Mouse (Mus musculus) C2C12 (cell line): Measurements from ENCODE around the gene Psme4. TPM values are rescaled to one million over a fixed set of nuclear protein-coding genes. Genes with fewer than 3 reads are reported as not detected.

Experiments
- H3K27me3 ChIP-seq: one replicate; pipeline ENCODE4 v1.6.1; 2011; ENCODE audit not compliant: control insufficient read depth, insufficient read depth, insufficient read length
- H3K36me3 ChIP-seq: one replicate; pipeline ENCODE4 v1.6.1; 2011; ENCODE audit not compliant: control insufficient read depth, insufficient read depth
- H3K4me3 ChIP-seq: one replicate; pipeline ENCODE4 v1.5.1; 2011; ENCODE audit warnings: mild to moderate bottlenecking, control low read depth; ENCODE audit not compliant: poor library complexity, insufficient read depth, severe bottlenecking
- H3K79me2 ChIP-seq: one replicate; pipeline ENCODE4 v1.6.1; 2011; ENCODE audit not compliant: control insufficient read depth, insufficient read depth
- H3K79me3 ChIP-seq: one replicate; pipeline ENCODE4 v1.6.1; 2011; ENCODE audit warnings: low read depth, control low read depth
- H3ac ChIP-seq: one replicate; pipeline ENCODE3; 2011; ENCODE audit warnings: low read depth; ENCODE audit not compliant: control insufficient read depth, insufficient read length
- CEBPB ChIP-seq: IDR thresholded peaks from one replicate; pipeline ENCODE4 v1.6.1; 2011; ENCODE audit warnings: low read depth, mild to moderate bottlenecking, control low read depth, moderate library complexity
- CTCF ChIP-seq: IDR thresholded peaks from one replicate; pipeline ENCODE4 v1.5.1; 2011; ENCODE audit not compliant: control insufficient read depth, insufficient read depth, insufficient read length
- FOSL1 ChIP-seq: IDR thresholded peaks from one replicate; pipeline ENCODE4 v1.8.0; 2011; ENCODE audit warnings: mild to moderate bottlenecking, low read length; ENCODE audit not compliant: poor library complexity, insufficient read depth, severe bottlenecking
- MAX ChIP-seq: IDR thresholded peaks from one replicate; pipeline ENCODE4 v1.6.1; 2011; ENCODE audit warnings: mild to moderate bottlenecking, control low read depth
- MYOD1 ChIP-seq: IDR thresholded peaks from one replicate; pipeline ENCODE4 v1.6.1; 2011; ENCODE audit warnings: low read depth; ENCODE audit not compliant: control insufficient read depth, insufficient read length
- MYOG ChIP-seq: IDR thresholded peaks from one replicate; pipeline ENCODE4 v1.6.1; 2011; ENCODE audit not compliant: control insufficient read depth, insufficient read length; ENCODE audit errors: extremely low read depth
- USF1 ChIP-seq: IDR thresholded peaks from one replicate; pipeline ENCODE4 v1.6.1; 2011; ENCODE audit warnings: low read depth, mild to moderate bottlenecking, control low read depth, moderate library complexity
- polyA plus RNA-seq: library from polyadenylated mRNA; unstranded; fragments of >200 nt; fragmentation: generic; extraction: Trizol; gene quantifications from one replicate; pipeline ENCODE4 v1.2.1, GENCODE M21; 2012; ENCODE audit warnings: missing spikeins

Psme4 gene
- polyA plus RNA-seq, 1 experiment = 13.3 TPM

DNA sequence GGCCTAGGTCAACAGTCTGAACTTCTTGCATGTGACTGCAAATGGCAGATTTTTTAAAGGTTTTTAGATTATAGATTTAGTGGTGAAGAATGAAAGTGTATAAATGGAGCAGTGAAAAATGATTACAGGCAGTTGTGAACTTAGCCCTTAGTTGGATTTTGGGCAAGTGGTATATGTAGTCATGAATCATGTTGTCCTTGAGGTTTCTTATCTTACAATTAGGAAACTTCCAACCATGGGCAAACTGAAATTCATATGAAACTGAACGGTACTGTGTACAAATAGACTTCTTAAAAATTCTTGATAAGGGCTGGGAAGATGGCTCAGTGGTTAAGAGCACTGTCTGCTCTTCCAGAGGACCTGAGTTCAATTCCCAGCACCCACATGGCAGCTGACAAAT lies 22.2 kb downstream of the Psme4 start:
- Histone ChIP-seq H3K36me3 (peaks cover 34% of the 10 kb centered on the region), H3K4me3 (no peak overlapping the region), H3K79me3 (peaks cover 59% of the 10 kb centered on the region), H3K79me2 (peaks cover 81% of the 10 kb centered on the region), H3K27me3 (no peaks in the 10 kb centered on the region), H3ac (no peak overlapping the region)
- TF ChIP-seq MYOD1 (no peak), FOSL1 (no peak), USF1 (no peak), CEBPB (no peak), MAX (no peak), CTCF (no peak), MYOG (no peak)

DNA sequence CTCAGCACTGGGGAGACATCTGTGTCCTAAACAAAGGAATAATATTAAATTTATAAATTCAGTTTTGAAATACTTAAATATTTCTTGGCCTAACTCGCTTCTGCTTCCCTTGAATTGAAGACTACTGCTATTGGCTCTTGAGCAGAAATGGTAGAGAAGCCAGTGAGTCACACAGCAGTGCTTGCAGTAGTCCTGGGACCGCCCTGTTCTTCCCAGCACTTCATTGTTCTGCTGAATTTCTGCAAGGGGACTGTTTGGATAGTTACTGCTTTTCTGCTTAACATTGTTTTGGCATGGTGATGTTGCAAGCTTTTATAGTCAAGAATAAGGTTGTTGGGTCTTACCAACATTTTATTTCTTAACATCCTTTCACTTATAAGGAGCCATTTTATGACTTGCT lies 25.7 kb downstream of the Psme4 start:
- H3K4me3 ChIP-seq = no peak overlapping the region
- H3K36me3 ChIP-seq = peaks cover 30% of the 10 kb centered on the region
- peaks cover 68% of the 10 kb centered on the region for H3K79me2 ChIP-seq
- no peaks in the 10 kb centered on the region for H3K27me3 ChIP-seq
- no peak for TF ChIP-seq FOSL1
- H3K79me3 ChIP-seq = peaks cover 32% of the 10 kb centered on the region
- no peak overlapping the region for H3ac ChIP-seq

DNA sequence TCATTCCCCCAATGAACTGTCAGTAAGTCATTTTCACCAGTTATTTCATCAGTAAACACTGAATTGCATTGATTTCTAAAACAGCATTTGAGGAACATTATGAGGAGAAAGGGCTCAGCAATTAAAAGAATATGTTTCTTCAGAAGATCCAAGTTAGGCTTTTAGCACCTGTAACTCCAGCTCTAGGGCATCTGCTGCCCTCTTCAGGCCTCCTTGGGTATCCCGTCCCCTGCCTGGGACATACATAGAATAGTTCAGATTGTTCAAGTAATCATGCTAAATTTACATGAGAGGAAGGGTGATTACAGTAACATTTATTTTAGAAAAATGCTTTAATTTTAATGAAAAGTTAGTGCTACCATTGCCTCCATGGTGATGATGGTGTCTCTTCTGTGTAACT lies 28.0 kb downstream of the Psme4 start:
- peaks cover 25% of the 10 kb centered on the region for H3K36me3 ChIP-seq
- H3K79me2 ChIP-seq = peaks cover 46% of the 10 kb centered on the region
- H3K79me3 ChIP-seq = peaks cover 19% of the 10 kb centered on the region
- no peak overlapping the region for H3ac ChIP-seq
- TF ChIP-seq CEBPB (no peak), MYOG (no peak), CTCF (peak; percentile 13)
- no peaks in the 10 kb centered on the region for H3K27me3 ChIP-seq
- no peak overlapping the region for H3K4me3 ChIP-seq

DNA sequence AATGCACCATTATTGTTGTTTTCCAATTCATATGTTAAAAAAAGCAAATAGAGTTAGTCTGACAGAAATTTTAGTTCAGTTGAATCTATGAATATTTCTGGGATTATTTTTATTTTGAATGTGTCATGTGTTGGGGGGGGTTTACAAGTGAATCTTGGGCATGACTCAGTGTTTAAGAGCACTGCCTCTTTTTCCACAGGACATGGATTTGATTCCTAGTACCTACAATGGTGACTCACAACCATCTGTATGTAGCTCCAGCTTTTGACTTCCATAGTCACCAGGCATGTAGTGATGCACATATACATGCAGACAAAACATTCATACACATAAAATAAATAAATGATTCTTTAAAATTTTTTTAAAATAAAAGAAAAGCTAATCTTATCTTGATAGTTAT lies 28.6 kb downstream of the Psme4 start:
- Histone ChIP-seq H3K4me3 (no peak overlapping the region), H3ac (no peak overlapping the region), H3K79me3 (peaks cover 19% of the 10 kb centered on the region), H3K79me2 (peaks cover 40% of the 10 kb centered on the region), H3K36me3 (peaks cover 30% of the 10 kb centered on the region), H3K27me3 (no peaks in the 10 kb centered on the region)
- TF ChIP-seq MAX (no peak), MYOD1 (no peak), CTCF (no peak), FOSL1 (no peak)

DNA sequence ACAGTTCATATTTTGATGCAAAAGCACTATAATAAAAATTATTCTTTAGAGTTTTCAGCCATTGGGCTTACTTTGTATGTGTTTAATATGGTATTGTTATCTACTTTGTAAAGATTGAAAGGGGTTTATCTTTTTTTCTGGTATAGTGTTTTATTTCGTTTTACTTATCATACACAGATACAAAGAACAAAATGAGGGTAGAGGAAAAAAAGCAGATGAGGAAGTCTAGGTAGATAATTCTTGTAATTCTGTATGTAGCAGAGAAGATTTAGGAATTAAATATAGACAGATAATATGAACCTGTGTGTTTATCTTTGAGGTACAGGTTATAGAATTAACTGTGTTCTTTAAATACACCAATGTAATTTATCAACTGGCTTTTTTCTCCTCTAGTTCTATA lies 30.9 kb downstream of the Psme4 start:
- Histone ChIP-seq H3K79me2 (peaks cover 24% of the 10 kb centered on the region), H3ac (no peak overlapping the region), H3K36me3 (peaks cover 30% of the 10 kb centered on the region), H3K4me3 (no peak overlapping the region), H3K27me3 (no peaks in the 10 kb centered on the region), H3K79me3 (peaks cover 8% of the 10 kb centered on the region)
- TF ChIP-seq FOSL1 (no peak), USF1 (no peak), MYOG (no peak)

DNA sequence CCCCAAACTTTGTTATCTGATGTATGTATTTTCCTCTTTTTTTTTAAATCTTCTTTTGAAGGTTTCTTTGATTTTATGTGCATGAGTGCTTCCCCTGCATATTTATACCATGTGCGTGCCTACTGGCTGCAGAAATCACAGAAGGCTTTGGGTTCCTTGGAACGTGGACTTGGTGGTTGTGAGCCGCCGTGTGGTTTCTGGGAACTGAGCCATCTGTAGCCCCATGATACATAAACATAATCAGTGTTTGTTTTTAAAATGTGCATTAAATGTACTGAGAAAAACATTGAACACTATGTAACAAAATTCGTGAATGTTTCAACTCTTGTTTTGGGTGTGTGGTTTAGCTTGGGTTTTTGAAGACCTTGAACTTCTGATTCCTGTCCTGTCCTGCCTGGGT lies 49.6 kb downstream of the Psme4 start:
- Histone ChIP-seq H3K4me3 (no peak overlapping the region), H3K79me2 (no peaks in the 10 kb centered on the region), H3K79me3 (no peaks in the 10 kb centered on the region), H3ac (no peak overlapping the region), H3K36me3 (peaks cover 78% of the 10 kb centered on the region), H3K27me3 (no peaks in the 10 kb centered on the region)
- TF ChIP-seq USF1 = no peak
- no peak for TF ChIP-seq MYOG
- TF ChIP-seq CTCF = no peak
- TF ChIP-seq FOSL1 = no peak
- no peak for TF ChIP-seq MAX

DNA sequence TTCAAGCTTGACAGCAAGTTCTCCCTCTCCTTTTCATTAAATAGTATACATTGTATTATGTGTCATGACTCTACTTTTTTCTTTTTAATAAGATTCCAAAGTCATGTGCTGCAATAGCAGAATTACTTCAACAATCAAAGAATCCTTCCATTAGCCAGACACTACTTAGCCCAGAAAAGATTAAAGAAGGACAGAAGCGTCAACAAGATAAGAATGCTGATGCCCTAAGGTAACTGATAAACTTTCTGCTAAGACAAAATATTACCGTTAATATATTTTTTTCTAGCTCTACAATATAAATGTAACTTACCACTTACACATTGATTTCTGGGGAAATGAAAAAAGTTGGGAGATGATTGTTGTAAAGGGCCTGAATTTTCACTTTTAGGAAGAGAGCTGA lies 67.3 kb downstream of the Psme4 start:
- Histone ChIP-seq H3K36me3 (peaks cover 61% of the 10 kb centered on the region), H3K79me2 (no peaks in the 10 kb centered on the region), H3K4me3 (no peak overlapping the region), H3K79me3 (no peaks in the 10 kb centered on the region), H3K27me3 (no peaks in the 10 kb centered on the region), H3ac (no peak overlapping the region)
- TF ChIP-seq MYOG (no peak), USF1 (no peak), CEBPB (no peak), CTCF (no peak), MYOD1 (no peak), MAX (no peak), FOSL1 (no peak)
